Comparison of ENCODE assay signal across 27 mouse cellular contexts in the genomic region with DNA sequence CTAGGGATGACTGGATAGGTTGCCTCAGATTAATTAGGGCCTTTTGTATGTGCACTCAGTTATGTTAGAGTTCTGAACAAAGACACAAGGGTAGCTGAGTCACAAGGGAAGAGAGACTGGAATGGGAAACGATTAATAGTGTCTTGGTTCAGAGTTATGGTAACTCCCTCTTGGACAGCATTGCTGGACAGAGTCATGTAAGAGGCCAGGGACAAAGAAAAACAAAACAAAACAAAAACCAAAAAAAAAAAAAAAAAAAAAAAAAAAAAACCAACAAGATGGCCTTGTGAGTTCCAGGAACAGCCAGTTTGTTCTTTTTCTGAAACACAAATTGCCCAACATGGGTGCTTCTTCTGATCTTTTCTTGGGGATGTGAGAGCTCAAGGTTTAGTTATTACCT. TPM values are rescaled to one million over a fixed set of nuclear protein-coding genes. Genes with fewer than 3 reads are reported as not detected.
A peak's percentile ranks its signal among the peaks of the same experiment; 100 is the strongest.
DNase-seq lines count a peak whose midpoint lies in the region; ATAC-seq lines count a peak whose summit lies in the region.
"Had no signal": no experiment of that assay in that cellular context is flagged by ENCODE, and none has a peak within 500 bp of the region (broad histone marks: within the 10 kb centered on the region; RNA-seq: fewer than 3 reads in every experiment).

No protein-coding gene starts in this region.

- no peak for DNase-seq in liver, embryonic 13.5 days
- DNase-seq in 3T3-L1 (ENCODE audit: low read depth, low spot score): peak; percentile 50
- DNase-seq in adipocyte (ENCODE audit: low spot score): peak; percentile 82
- DNase-seq in cerebellum, postnatal 36 days: no peak
- DNase-seq in layer of hippocampus, adult 8-10 months (ENCODE audit: low spot score in 2 of 2): no peak
- DNase-seq: adrenal gland, postnatal 10 days; adrenal gland, postnatal 36 days; cerebellum, adult 18-20 months; cerebellum, adult 9-10 months; cerebellum, postnatal 14 days; forebrain, postnatal 0 days; gastrocnemius, postnatal 25 days; heart, adult 18-20 months; heart, postnatal 10 days; heart, postnatal 36 days had no signal

- ATAC-seq in liver, embryonic 13.5 days (ENCODE audit: low read depth): no peak
- ATAC-seq in liver, embryonic 12.5 days: no peak
- ATAC-seq: activated CD4-positive, CD25-positive, alpha-beta regulatory T cell, adult 4 months; CD4-positive, CD25-positive, alpha-beta regulatory T cell, adult 4 months; forebrain, embryonic 14.5 days; forebrain, postnatal 0 days; hindbrain, embryonic 16.5 days had no signal

- WGBS in liver, embryonic 13.5 days (ENCODE audit: insufficient replicate concordance): 37% methylated on average over 1 of the region's 1 CpGs
- WGBS in liver, embryonic 12.5 days (ENCODE audit: insufficient replicate concordance): 70% methylated on average over 1 of the region's 1 CpGs

- H3K9ac ChIP-seq in liver, embryonic 13.5 days: no peak overlapping the region
- no peak overlapping the region for H3K9ac ChIP-seq in liver, embryonic 12.5 days
- H3K9ac ChIP-seq: embryonic facial prominence, embryonic 12.5 days; embryonic facial prominence, embryonic 15.5 days; forebrain, postnatal 0 days; heart, embryonic 12.5 days; heart, embryonic 15.5 days; hindbrain, embryonic 13.5 days had no signal

- no peaks in the 10 kb centered on the region for H3K9me3 ChIP-seq in liver, embryonic 13.5 days (replicated peaks)
- H3K9me3 ChIP-seq in liver, embryonic 12.5 days (replicated peaks): no peaks in the 10 kb centered on the region
- H3K9me3 ChIP-seq: embryonic facial prominence, embryonic 12.5 days; embryonic facial prominence, embryonic 15.5 days; heart, embryonic 12.5 days; heart, embryonic 15.5 days; hindbrain, embryonic 10.5 days; hindbrain, embryonic 13.5 days had no signal

- H3K27ac ChIP-seq in liver, embryonic 13.5 days: 0 out of 2 replicates have a peak overlapping the region, but pooled peaks have one; percentile 34
- no peak overlapping the region for H3K27ac ChIP-seq in liver, embryonic 12.5 days
- H3K27ac ChIP-seq: embryonic facial prominence, embryonic 12.5 days; embryonic facial prominence, embryonic 15.5 days; heart, embryonic 15.5 days; hindbrain, embryonic 10.5 days; hindbrain, embryonic 13.5 days had no signal

- H3K4me1 ChIP-seq in liver, embryonic 13.5 days (replicated peaks): no peaks in the 10 kb centered on the region
- H3K4me1 ChIP-seq in liver, embryonic 12.5 days: no peaks in the 10 kb centered on the region
- H3K4me1 ChIP-seq: embryonic facial prominence, embryonic 12.5 days; embryonic facial prominence, embryonic 15.5 days; heart, embryonic 12.5 days; heart, embryonic 15.5 days; hindbrain, embryonic 10.5 days had no signal

- H3K4me3 ChIP-seq in liver, embryonic 13.5 days (replicated peaks): no peak overlapping the region
- no peak overlapping the region for H3K4me3 ChIP-seq in liver, embryonic 12.5 days
- H3K4me3 ChIP-seq: embryonic facial prominence, embryonic 12.5 days; embryonic facial prominence, embryonic 15.5 days; heart, embryonic 12.5 days; heart, embryonic 15.5 days; hindbrain, embryonic 10.5 days; hindbrain, embryonic 13.5 days had no signal

- no peaks in the 10 kb centered on the region for H3K27me3 ChIP-seq in liver, embryonic 13.5 days
- no peaks in the 10 kb centered on the region for H3K27me3 ChIP-seq in liver, embryonic 12.5 days (replicated peaks)
- H3K27me3 ChIP-seq: embryonic facial prominence, embryonic 12.5 days; embryonic facial prominence, embryonic 15.5 days; heart, embryonic 12.5 days; heart, embryonic 15.5 days; hindbrain, embryonic 13.5 days had no signal

- H3K36me3 ChIP-seq in liver, embryonic 13.5 days: no peaks in the 10 kb centered on the region
- H3K36me3 ChIP-seq in liver, embryonic 12.5 days: no peaks in the 10 kb centered on the region
- H3K36me3 ChIP-seq: embryonic facial prominence, embryonic 12.5 days; embryonic facial prominence, embryonic 15.5 days; heart, embryonic 12.5 days; heart, embryonic 15.5 days; hindbrain, embryonic 10.5 days; hindbrain, embryonic 13.5 days had no signal

- H3K4me2 ChIP-seq in liver, embryonic 13.5 days: no peak overlapping the region
- no peak overlapping the region for H3K4me2 ChIP-seq in liver, embryonic 12.5 days
- H3K4me2 ChIP-seq: embryonic facial prominence, embryonic 12.5 days; embryonic facial prominence, embryonic 15.5 days; heart, embryonic 12.5 days; heart, embryonic 15.5 days; hindbrain, embryonic 13.5 days had no signal

RNA-seq across cellular contexts. Expression of gene Plcxd2, which starts 23.8 kb away (rescaled TPM):
- polyA plus RNA-seq in liver, embryonic 13.5 days (2015; fragmentation: Nextera tagmentation; extraction: Ambion mirVana): 2.2 and 2.7 TPM in 2 replicates
- 3.3 and 3.8 TPM in 2 replicates for polyA plus RNA-seq in liver, embryonic 12.5 days (2016; fragmentation: Nextera tagmentation; extraction: Ambion mirVana)
- 10 to 100 TPM; 15.6 to 19.5 (median 18.0) TPM for total RNA-seq in layer of hippocampus, adult 8-10 months (2022)
- total RNA-seq: MEL had no signal

RNA-seq across cellular contexts. Expression of gene Phldb2, which starts 32.8 kb away (rescaled TPM):
- polyA plus RNA-seq in liver, embryonic 13.5 days (2015; fragmentation: Nextera tagmentation; extraction: Ambion mirVana): 12.9 and 14.1 TPM in 2 replicates
- 17.4 TPM in 2 replicates for polyA plus RNA-seq in liver, embryonic 12.5 days (2016; fragmentation: Nextera tagmentation; extraction: Ambion mirVana)
- total RNA-seq in layer of hippocampus, adult 8-10 months (2022): 1 to 10 TPM; 5.0 to 6.8 (median 5.6) TPM
- total RNA-seq: MEL had no signal
- polyA plus RNA-seq: activated CD4-positive, CD25-positive, alpha-beta regulatory T cell, adult 4 months had no signal

Comparison
In these comparisons a context has a peak if more than half of its experiments do, and no peak if none do; other contexts are left out.
1. DNase-seq: peak in 3T3-L1 (single experiment) and adipocyte (single experiment); none in liver, embryonic 13.5 days (single experiment), cerebellum, postnatal 36 days (0 of 2) and layer of hippocampus, adult 8-10 months (0 of 2).